Mouse (Mus musculus) bone marrow macrophage, adult 2 months (primary cell): ENCODE data around the gene Olfr1313. TPM values are rescaled to one million over a fixed set of nuclear protein-coding genes. Genes with fewer than 3 reads are reported as not detected.
"Not testable (repeated sequence)": the region's sequence is repeated elsewhere in the genome, so short reads cannot be mapped to it uniquely, and the experiment has no call there.

ENCODE experiments used
- H3K27ac ChIP-seq: 2 replicates; pipeline ENCODE4 v1.5.1; 2012; ENCODE audit warnings: low read depth, low read length; ENCODE audit not compliant: insufficient read depth
- H3K4me1 ChIP-seq: 2 replicates; pipeline ENCODE4 v1.6.1; 2012; ENCODE audit warnings: low read length; ENCODE audit not compliant: control insufficient read depth, insufficient read depth
- H3K4me3 ChIP-seq: 2 replicates; pipeline ENCODE4 v1.5.1; 2012; ENCODE audit warnings: mild to moderate bottlenecking, low read length, moderate library complexity; ENCODE audit not compliant: insufficient read depth
- CTCF ChIP-seq: IDR thresholded peaks from 2 replicates; pipeline ENCODE4 v1.5.1; 2012; ENCODE audit warnings: low read depth, mild to moderate bottlenecking, low read length, moderate library complexity
- POLR2A ChIP-seq: IDR thresholded peaks from 2 replicates; pipeline ENCODE4 v1.6.1; 2012; ENCODE audit warnings: mild to moderate bottlenecking, low read depth, low read length, borderline replicate concordance
- polyA plus RNA-seq: library from polyadenylated mRNA; stranded (reverse); fragments of >200 nt; gene quantifications from 2 replicates; pipeline ENCODE4 v1.2.4, GENCODE M21; 2012; ENCODE audit not compliant: missing spikeins, insufficient read depth, insufficient read length

Olfr1313 gene
- polyA plus RNA-seq = not detected in 2 replicates

GRCm38 (mm10) chr2:112077743-112078142, at the start of gene Olfr1313:
TSS of gene Olfr1313 (minus strand) at chr2:112077843.
- Histone ChIP-seq H3K4me1 (no peaks in the 10 kb centered on the region), H3K27ac (no peak within 1 kb of the TSS), H3K4me3 (no peak within 1 kb of the TSS)
- TF ChIP-seq POLR2A (no peak), CTCF (no peak)

DNA sequence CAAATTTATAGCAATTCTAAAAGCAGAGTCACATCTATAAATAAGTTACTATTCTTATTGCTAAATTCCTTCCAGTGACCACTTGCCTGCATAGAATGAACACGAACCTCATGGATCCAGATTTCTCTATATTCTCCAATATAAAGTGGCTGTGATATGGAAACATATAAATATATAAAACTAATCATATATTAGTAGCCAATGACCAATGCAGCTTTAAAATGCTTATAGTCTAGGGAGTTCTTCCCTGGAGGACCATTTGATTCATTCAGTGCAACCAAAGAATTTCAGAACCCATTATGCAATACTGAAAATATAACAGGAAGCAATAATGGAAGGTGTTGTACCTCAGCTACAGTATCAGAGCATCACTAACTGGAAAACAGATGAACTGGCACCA, 37.7 kb upstream of the Olfr1313 start, which contains the start of gene Olfr1315-ps1:
Gene Olfr1315-ps1 (minus strand): TSS at position 101 of the 400 bp plus-strand sequence.
- no peak for TF ChIP-seq POLR2A
- TF ChIP-seq CTCF = no peak
- no peak within 1 kb of the TSS for H3K27ac ChIP-seq

DNA sequence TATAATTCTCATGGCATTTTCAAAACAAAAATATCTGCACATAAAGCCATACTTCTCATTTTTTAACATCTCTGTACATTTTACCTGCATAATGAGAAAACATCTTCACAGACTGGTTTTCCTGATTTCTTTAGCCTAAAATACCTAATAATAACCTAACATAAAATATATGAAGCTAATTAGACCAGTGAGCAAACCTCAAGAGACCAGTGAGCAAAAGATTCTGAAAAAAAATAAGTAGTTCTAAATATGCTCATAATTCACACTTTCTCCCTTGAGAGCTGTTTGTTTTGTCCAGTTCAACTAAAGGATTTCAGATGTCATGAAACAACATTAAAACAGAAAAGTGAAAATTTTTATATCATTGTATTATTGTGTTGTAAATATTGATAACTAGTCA, 19.0 kb upstream of the Olfr1313 start, which contains the start of gene Olfr1314:
Gene Olfr1314 (minus strand): TSS at position 101 of the 400 bp plus-strand sequence.
- Histone ChIP-seq H3K4me1 (no peaks in the 10 kb centered on the region), H3K27ac (no peak within 1 kb of the TSS), H3K4me3 (no peak within 1 kb of the TSS)
- TF ChIP-seq CTCF = no peak
- no peak for TF ChIP-seq POLR2A

More for the DNA sequence above, 37.7 kb upstream of the Olfr1313 start, which contains the start of gene Olfr1315-ps1:
- Histone ChIP-seq H3K4me1 (no peaks in the 10 kb centered on the region), H3K4me3 (no peak within 1 kb of the TSS)

DNA sequence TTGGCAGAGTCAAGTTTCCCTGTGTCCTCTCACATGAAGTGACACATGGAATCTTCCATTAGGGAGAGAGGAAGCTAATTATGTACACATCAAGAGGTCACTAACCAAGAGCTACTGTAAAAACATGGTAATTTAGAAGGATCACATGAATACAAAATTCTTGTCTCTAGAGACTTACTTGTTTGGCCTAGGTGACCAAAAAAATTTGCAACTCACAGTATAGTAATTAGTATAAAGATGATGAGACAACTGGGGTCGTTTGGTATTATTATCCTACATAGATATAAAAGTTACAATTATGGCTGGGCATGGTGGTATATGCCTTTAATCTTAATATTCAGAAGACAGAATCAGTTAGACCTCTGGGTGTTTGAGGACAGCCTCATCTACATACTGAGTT, 27.5 kb downstream of the Olfr1313 start, which contains the start of gene Olfr1312:
Gene Olfr1312 (minus strand): TSS at position 101 of the 400 bp plus-strand sequence.
- no peak within 1 kb of the TSS for H3K27ac ChIP-seq
- H3K4me3 ChIP-seq = no peak within 1 kb of the TSS
- TF ChIP-seq POLR2A (no peak), CTCF (no peak)
- H3K4me1 ChIP-seq = no peaks in the 10 kb centered on the region

- not testable (repeated sequence) for H3K27ac ChIP-seq, H3K4me3 ChIP-seq, H3K4me1 ChIP-seq
Measured at GRCm38 (mm10) chr2:112026971-112027370, 50.7 kb downstream of the Olfr1313 start.

- H3K4me3 ChIP-seq = no peak within 1 kb of the TSS
- no peaks in the 10 kb centered on the region for H3K4me1 ChIP-seq
- no peak within 1 kb of the TSS for H3K27ac ChIP-seq
- TF ChIP-seq POLR2A (no peak), CTCF (no peak)
Measured at GRCm38 (mm10) chr2:112024312-112024711, 53.3 kb downstream of the Olfr1313 start, which contains the start of gene Olfr1311. TSS of gene Olfr1311 (minus strand) at chr2:112024412.

Other genes starting within 250 kb of the Olfr1313 start
- gene Olfr1305, start 200.7 kb downstream of the Olfr1313 start, polyA plus RNA-seq = not detected in 2 replicates
- gene Olfr1306, start 161.6 kb downstream of the Olfr1313 start, polyA plus RNA-seq = not detected in 2 replicates
- 0.05 and 0.11 TPM in 2 replicates for gene Olfr1307, start 128.4 kb downstream of the Olfr1313 start, polyA plus RNA-seq
- gene Olfr1308, start 112.9 kb downstream of the Olfr1313 start, polyA plus RNA-seq = not detected in 2 replicates
- not detected in 2 replicates for gene Olfr1309, start 87.6 kb downstream of the Olfr1313 start, polyA plus RNA-seq
- gene Olfr1310, start 65.1 kb downstream of the Olfr1313 start, polyA plus RNA-seq = not detected in 2 replicates
- gene Olfr1311, start 53.4 kb downstream of the Olfr1313 start, polyA plus RNA-seq = not detected in 2 replicates
- not detected in 2 replicates for gene Olfr1312, start 27.6 kb downstream of the Olfr1313 start, polyA plus RNA-seq
- not detected in 2 replicates for gene Olfr1314, start 18.9 kb upstream of the Olfr1313 start, polyA plus RNA-seq
- gene Olfr1315-ps1, start 37.6 kb upstream of the Olfr1313 start, polyA plus RNA-seq = not detected in 2 replicates
- gene Olfr1316, start 57.1 kb upstream of the Olfr1313 start, polyA plus RNA-seq = 0.33 TPM in 1 of 2 replicates, not detected in the other
- gene Olfr1317, start 62.5 kb upstream of the Olfr1313 start, polyA plus RNA-seq = not detected in 2 replicates
- gene Olfr1318, start 76.4 kb upstream of the Olfr1313 start, polyA plus RNA-seq = not detected in 2 replicates
- 5.0 and 5.5 TPM in 2 replicates for gene Lpcat4, start 161.6 kb upstream of the Olfr1313 start, polyA plus RNA-seq
- gene Nutm1, start 181.4 kb upstream of the Olfr1313 start, polyA plus RNA-seq = not detected in 2 replicates
- gene Nop10, start 184.1 kb upstream of the Olfr1313 start, polyA plus RNA-seq = 52.6 and 58.5 TPM in 2 replicates
- gene Slc12a6, start 188.0 kb upstream of the Olfr1313 start, polyA plus RNA-seq = 101 and 110 TPM in 2 replicates
- not detected in 2 replicates for gene Gm21985, start 188.5 kb upstream of the Olfr1313 start, polyA plus RNA-seq